Mouse (Mus musculus): ENCODE measurements around the gene Rab26.

GRCm38 (mm10) chr17:24480201-24480826, 53.7 kb downstream of the Rab26 start:
- no peak for TF ChIP-seq EP300 (optimal IDR thresholded peaks at IDR 0.05)
- peak; percentile 62 for TF ChIP-seq CTCF (IDR thresholded peaks at IDR 0.05; ENCODE audit: low read depth)

Measured in stomach, postnatal 0 days (tissue).